In genomic region chr5:73338832-73339163, GRCm38 (mm10) we compare ENCODE assay signal across 8 mouse cellular contexts. TPM values are rescaled to one million over a fixed set of nuclear protein-coding genes. Genes with fewer than 3 reads are reported as not detected.
DNase-seq lines count a peak whose midpoint lies in the region; ATAC-seq and TF ChIP-seq lines count a peak whose summit lies in the region.

No protein-coding gene starts in this region.

- 49% methylated on average over 14 of the region's 14 CpGs for WGBS in liver, adult 2 months
- WGBS in embryonic facial prominence, embryonic 11.5 days = 50% methylated on average over 14 of the region's 14 CpGs
- 37% methylated on average over 14 of the region's 14 CpGs for WGBS in hindbrain, embryonic 16.5 days

- H3K27me3 ChIP-seq in liver, adult 2 months (ENCODE audit: control insufficient read depth, insufficient read depth, low read length) = no peaks in the 10 kb centered on the region
- no peaks in the 10 kb centered on the region for H3K27me3 ChIP-seq in embryonic facial prominence, embryonic 11.5 days (ENCODE audit: control insufficient read depth, insufficient read depth, low read length)
- H3K27me3 ChIP-seq in hindbrain, embryonic 16.5 days (replicated peaks; ENCODE audit: control insufficient read depth, insufficient read depth, low read length) = no peaks in the 10 kb centered on the region
- H3K27me3 ChIP-seq in myocyte (ENCODE audit: control insufficient read depth, insufficient read depth, insufficient read length) = no peaks in the 10 kb centered on the region

- H3K4me2 ChIP-seq in embryonic facial prominence, embryonic 11.5 days (ENCODE audit: low read depth, low read length) = peak overlapping the region; percentile 67
- peak overlapping the region; percentile 74 for H3K4me2 ChIP-seq in hindbrain, embryonic 16.5 days (ENCODE audit: low read length)
- peak overlapping the region; percentile 5 for H3K4me2 ChIP-seq in myocyte (ENCODE audit: low read depth)

- H3K4me3 ChIP-seq in liver, adult 2 months (ENCODE audit: insufficient read depth, low read depth, low read length) = peak overlapping the region; percentile 95
- H3K4me3 ChIP-seq in embryonic facial prominence, embryonic 11.5 days (ENCODE audit: low read depth, low read length) = peak overlapping the region; percentile 48
- peak overlapping the region; percentile 55 for H3K4me3 ChIP-seq in hindbrain, embryonic 16.5 days (ENCODE audit: low read length)
- H3K4me3 ChIP-seq in myocyte = no peak overlapping the region

- H3K79me2 ChIP-seq in liver, adult 2 months (ENCODE audit: control insufficient read depth, insufficient read depth, low read length) = no peaks in the 10 kb centered on the region; the same call in 1 of the 2 replicates
- no peaks in the 10 kb centered on the region for H3K79me2 ChIP-seq in myocyte (ENCODE audit: control insufficient read depth, insufficient read depth)

- peak overlapping the region; percentile 94 for H3K9ac ChIP-seq in liver, adult 2 months (ENCODE audit: low read depth, low read length)
- H3K9ac ChIP-seq in embryonic facial prominence, embryonic 11.5 days (replicated peaks; ENCODE audit: low read length) = peak overlapping the region; percentile 65
- peak overlapping the region; percentile 74 for H3K9ac ChIP-seq in hindbrain, embryonic 16.5 days (ENCODE audit: low read depth, low read length)

- H3ac ChIP-seq in myocyte (ENCODE audit: control insufficient read depth, insufficient read length) = no peak overlapping the region

- TF ChIP-seq CTCF in liver, adult 2 months (IDR thresholded peaks at IDR 0.05; ENCODE audit: low read depth, low read length) = no peak

- peak; percentile 53; the same call in 1 of the 2 replicates for ATAC-seq in embryonic facial prominence, embryonic 11.5 days (replicated peaks; ENCODE audit: insufficient number of reproducible peaks, low FRiP score, low TSS enrichment, low read depth)
- ATAC-seq in hindbrain, embryonic 16.5 days = peak; percentile 48

- H3K4me1 ChIP-seq in liver, adult 2 months (ENCODE audit: control insufficient read depth, insufficient read depth, low read length) = peaks cover 13% of the 10 kb centered on the region
- H3K4me1 ChIP-seq in embryonic facial prominence, embryonic 11.5 days (ENCODE audit: control insufficient read depth, insufficient read depth, low read length) = no peaks in the 10 kb centered on the region
- H3K4me1 ChIP-seq in hindbrain, embryonic 16.5 days (ENCODE audit: control insufficient read depth, insufficient read depth, low read depth, low read length) = no peaks in the 10 kb centered on the region; the same call in 1 of the 2 replicates

- H3K27ac ChIP-seq in liver, adult 2 months (replicated peaks; ENCODE audit: insufficient read depth, low read depth, low read length) = peak overlapping the region; percentile 50
- H3K27ac ChIP-seq in embryonic facial prominence, embryonic 11.5 days (replicated peaks; ENCODE audit: low read depth, low read length) = no peak overlapping the region
- H3K27ac ChIP-seq in hindbrain, embryonic 16.5 days (ENCODE audit: low read depth, low read length) = peak overlapping the region; percentile 44; the same call in 1 of the 2 replicates

- no peak for TF ChIP-seq POLR2A in liver, adult 2 months (IDR thresholded peaks at IDR 0.05; ENCODE audit: extremely low read depth, insufficient read depth, low read length)
- no peak for TF ChIP-seq POLR2A in myocyte (IDR thresholded peaks at IDR 0.05; ENCODE audit: insufficient read length, low read depth)

- DNase-seq in liver, adult 2 months (ENCODE audit: extremely low read depth, low read depth, low spot score) = peak; percentile 22
- DNase-seq in liver = no peak
- no peak for DNase-seq in embryonic facial prominence, embryonic 11.5 days (ENCODE audit: low spot score)
- DNase-seq in testis, postnatal 10 days (ENCODE audit: low spot score) = no peak
- DNase-seq in MN1 (ENCODE audit: low spot score) = no peak
- no peak for DNase-seq in spleen, adult 18-20 months

- H3K36me3 ChIP-seq in liver, adult 2 months (ENCODE audit: control insufficient read depth, insufficient read depth, low read length) = no peaks in the 10 kb centered on the region
- no peaks in the 10 kb centered on the region for H3K36me3 ChIP-seq in embryonic facial prominence, embryonic 11.5 days (replicated peaks; ENCODE audit: control insufficient read depth, insufficient read depth, low read depth, low read length)
- H3K36me3 ChIP-seq in hindbrain, embryonic 16.5 days (ENCODE audit: control insufficient read depth, insufficient read depth, low read length) = no peaks in the 10 kb centered on the region
- H3K36me3 ChIP-seq in myocyte (ENCODE audit: control insufficient read depth, insufficient read depth) = no peaks in the 10 kb centered on the region

- no peaks in the 10 kb centered on the region for H3K9me3 ChIP-seq in embryonic facial prominence, embryonic 11.5 days (replicated peaks; ENCODE audit: control insufficient read depth, low read length)
- no peaks in the 10 kb centered on the region for H3K9me3 ChIP-seq in hindbrain, embryonic 16.5 days (ENCODE audit: control insufficient read depth, low read length)

TF ChIP-seq in myocyte, 11 proteins besides CTCF, POLR2A, EP300 and RAD21:
- TF ChIP-seq E2F4 (IDR thresholded peaks at IDR 0.05; ENCODE audit: insufficient read depth) (no peak), CEBPB (IDR thresholded peaks at IDR 0.05; ENCODE audit: insufficient read depth, poor library complexity, severe bottlenecking) (no peak), TCF12 (IDR thresholded peaks at IDR 0.05; ENCODE audit: insufficient read depth, poor library complexity, severe bottlenecking) (no peak), TCF3 (IDR thresholded peaks at IDR 0.05; ENCODE audit: insufficient read length, low read depth) (no peak), MYOD1 (IDR thresholded peaks at IDR 0.05; ENCODE audit: control insufficient read depth in 1 of 3, insufficient read length in 2 of 3, low read depth in 2 of 3) (no peak)
TF ChIP-seq in myocyte: peak in this region for 0.

RNA-seq across cellular contexts. Expression of gene Ociad2, which starts 2.0 kb away (rescaled TPM):
- 8.4 and 10.3 TPM in 2 replicates for total RNA-seq in liver, adult 2 months (2014; rRNA removed)
- polyA plus RNA-seq in liver, adult 2 months (2012; rRNA removed) = 3.4 and 4.3 TPM in 2 replicates
- 11.3 and 12.7 TPM in 2 replicates for polyA plus RNA-seq in embryonic facial prominence, embryonic 11.5 days (2014; fragmentation: Nextera tagmentation; extraction: Ambion mirVana)
- 26.6 and 27.4 TPM in 2 replicates for polyA plus RNA-seq in hindbrain, embryonic 16.5 days (2015; fragmentation: Nextera tagmentation; extraction: Ambion mirVana)
- 4.1 TPM for polyA plus RNA-seq in myocyte (2012; fragmentation: generic; extraction: Trizol)

RNA-seq across cellular contexts. Expression of gene Ociad1, which starts 46.2 kb away (rescaled TPM):
- 57.6 and 68.1 TPM in 2 replicates for total RNA-seq in liver, adult 2 months (2014; rRNA removed)
- 49.1 and 50.3 TPM in 2 replicates for polyA plus RNA-seq in liver, adult 2 months (2012; rRNA removed)
- 158 and 160 TPM in 2 replicates for polyA plus RNA-seq in embryonic facial prominence, embryonic 11.5 days (2014; fragmentation: Nextera tagmentation; extraction: Ambion mirVana)
- 352 and 402 TPM in 2 replicates for polyA plus RNA-seq in hindbrain, embryonic 16.5 days (2015; fragmentation: Nextera tagmentation; extraction: Ambion mirVana)
- polyA plus RNA-seq in myocyte (2012; fragmentation: generic; extraction: Trizol) = 213 TPM

Comparison
In these comparisons a context has a peak if more than half of its experiments do, and no peak if none do; other contexts are left out.
1. H3K4me2 ChIP-seq: peak in every context shown above with its lines; median percentile 74 in hindbrain, embryonic 16.5 days; 67 in embryonic facial prominence, embryonic 11.5 days; 5 in myocyte.